Mouse (Mus musculus): ENCODE measurements at regions not wholly inside any gene's neighbourhood (a gene's known extent, or its start where the extent isn't known, plus 50 kb on each side); places are given as distances from the start of the nearest gene placed in this dataset.
A peak's percentile ranks its signal among the peaks of the same experiment; 100 is the strongest.
"Not testable (repeated sequence)": the region's sequence is repeated elsewhere in the genome, so short reads cannot be mapped to it uniquely, and the experiment has no call there.

- DNase-seq (ENCODE audit: low spot score in 2 of 2), result no peak
Measured at GRCm38 (mm10) chr13:60471602-60472001, 130.1 kb upstream of the Dapk1 start.

- DNase-seq (ENCODE audit: low spot score in 2 of 2), result no peak
Measured at GRCm38 (mm10) chr13:60476366-60476765, 125.4 kb upstream of the Dapk1 start.

GRCm38 (mm10) chr13:60478301-60478700, 123.4 kb upstream of the Dapk1 start:
- no peak for DNase-seq (ENCODE audit: low spot score in 2 of 2)

DNA sequence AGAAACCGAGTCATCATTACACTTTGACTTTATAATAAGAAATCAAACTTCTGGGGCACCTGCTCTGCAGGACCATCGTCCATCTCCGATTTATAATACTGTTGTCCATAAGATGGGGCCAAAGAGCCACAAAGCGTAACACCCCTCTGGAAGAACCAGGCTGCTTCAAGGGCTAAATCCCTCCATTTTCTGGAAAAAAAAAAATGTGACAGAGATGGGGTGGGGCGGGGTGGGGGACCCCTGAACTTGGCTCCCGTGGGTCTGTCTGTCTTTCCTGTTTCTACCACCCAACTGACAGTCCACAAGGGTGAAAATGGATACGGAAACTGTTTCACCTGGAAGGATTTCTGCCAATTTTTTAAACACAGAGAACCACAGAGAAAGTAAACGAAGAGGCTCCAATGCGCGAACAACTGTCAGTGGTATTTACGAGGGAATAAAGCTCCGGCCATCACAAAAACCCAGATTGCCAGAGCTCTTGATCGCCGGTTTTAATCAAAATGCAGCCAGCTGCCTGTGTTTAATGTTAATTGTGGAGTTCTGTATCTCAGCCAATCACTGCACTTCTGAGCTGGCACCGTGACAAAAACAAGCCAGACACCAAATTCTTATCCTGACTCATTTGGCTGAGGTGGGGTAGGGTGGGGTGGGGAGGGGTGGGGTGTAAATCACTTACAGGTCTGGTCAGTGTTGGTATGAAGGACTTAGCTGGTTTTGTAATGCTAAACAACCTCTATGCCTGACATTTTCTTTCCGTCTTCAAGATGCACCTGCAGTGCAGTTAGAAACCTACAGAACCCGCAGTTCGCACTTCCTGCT, 122.5 kb upstream of the Dapk1 start:
- DNase-seq (ENCODE audit: low spot score in 2 of 2), result peak; percentile 73 to 76

- DNase-seq (ENCODE audit: low spot score in 2 of 2), result no peak
Measured at GRCm38 (mm10) chr13:60479862-60480730, 121.7 kb upstream of the Dapk1 start.

- DNase-seq (ENCODE audit: low spot score in 2 of 2), result no peak
Measured at GRCm38 (mm10) chr13:60480731-60481431, 120.9 kb upstream of the Dapk1 start.

DNA sequence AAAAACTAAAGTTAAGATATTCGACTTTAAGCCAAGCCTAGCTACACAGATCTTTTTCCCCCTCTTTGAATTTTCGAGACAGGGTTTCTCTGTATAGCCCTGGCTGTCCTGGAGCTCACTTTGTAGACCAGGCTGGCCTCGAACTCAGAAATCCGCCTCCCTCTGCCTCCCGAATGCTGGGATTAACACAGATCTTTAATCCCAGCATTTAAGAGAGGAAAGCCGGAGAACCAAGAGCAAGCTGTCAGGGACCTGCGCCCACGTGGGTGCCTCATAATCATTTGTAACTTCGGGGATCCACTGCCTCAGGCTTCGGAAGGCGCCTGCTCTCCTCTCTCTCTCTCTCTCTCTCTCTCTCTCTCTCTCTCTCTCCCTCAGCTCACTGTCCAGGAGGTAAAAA, 120.3 kb upstream of the Dapk1 start:
- DNase-seq (ENCODE audit: low spot score in 2 of 2), result not testable (repeated sequence)

DNA sequence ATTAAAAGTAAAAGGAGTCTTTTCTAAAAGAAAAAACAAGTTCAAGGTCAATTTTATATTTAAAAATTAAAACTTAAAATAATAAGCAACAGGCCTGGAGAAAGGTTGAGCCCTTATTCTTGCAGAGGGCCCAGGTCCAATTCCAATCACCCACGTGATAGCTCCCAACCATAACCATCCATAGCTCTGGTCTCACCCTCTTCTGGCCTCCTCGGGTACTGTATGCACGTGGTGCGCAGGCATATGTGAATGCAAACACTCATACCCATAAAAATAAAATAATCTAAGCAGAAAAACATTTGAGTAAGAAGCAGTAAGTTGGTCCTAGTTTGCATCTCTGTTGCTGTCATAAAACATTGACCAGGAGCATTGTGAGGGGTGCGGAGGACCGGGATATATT, 119.8 kb upstream of the Dapk1 start:
- DNase-seq (ENCODE audit: low spot score in 2 of 2), result no peak

- DNase-seq (ENCODE audit: low spot score in 2 of 2), result no peak
Measured at GRCm38 (mm10) chr13:60486105-60486504, 115.6 kb upstream of the Dapk1 start.

DNA sequence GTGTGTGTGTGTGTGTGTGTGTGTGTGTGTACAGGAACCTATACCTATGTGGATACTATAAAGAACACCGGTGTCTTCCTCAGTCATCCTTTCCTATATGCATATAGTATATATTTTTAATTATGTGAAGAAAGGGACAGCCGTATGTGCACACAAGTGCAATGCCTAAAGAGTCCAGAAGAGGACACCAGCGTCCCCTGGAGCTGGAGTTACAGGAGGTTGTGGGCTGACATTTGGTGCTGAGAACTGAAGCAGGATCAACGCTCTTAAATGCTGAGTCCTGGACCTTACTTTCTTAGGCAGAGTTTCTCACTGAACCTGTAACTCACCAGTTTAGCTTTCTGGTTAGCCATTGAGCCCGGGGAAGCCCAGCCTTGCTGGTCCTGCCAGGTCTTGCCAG, 114.9 kb upstream of the Dapk1 start:
- DNase-seq (ENCODE audit: low spot score in 2 of 2), result no peak

- DNase-seq (ENCODE audit: low spot score in 2 of 2), result peak; percentile 60 to 66
Measured at GRCm38 (mm10) chr13:60488131-60488883, 113.4 kb upstream of the Dapk1 start.

- DNase-seq (ENCODE audit: low spot score in 2 of 2), result no peak
Measured at GRCm38 (mm10) chr13:60488884-60489265, 112.9 kb upstream of the Dapk1 start.

DNA sequence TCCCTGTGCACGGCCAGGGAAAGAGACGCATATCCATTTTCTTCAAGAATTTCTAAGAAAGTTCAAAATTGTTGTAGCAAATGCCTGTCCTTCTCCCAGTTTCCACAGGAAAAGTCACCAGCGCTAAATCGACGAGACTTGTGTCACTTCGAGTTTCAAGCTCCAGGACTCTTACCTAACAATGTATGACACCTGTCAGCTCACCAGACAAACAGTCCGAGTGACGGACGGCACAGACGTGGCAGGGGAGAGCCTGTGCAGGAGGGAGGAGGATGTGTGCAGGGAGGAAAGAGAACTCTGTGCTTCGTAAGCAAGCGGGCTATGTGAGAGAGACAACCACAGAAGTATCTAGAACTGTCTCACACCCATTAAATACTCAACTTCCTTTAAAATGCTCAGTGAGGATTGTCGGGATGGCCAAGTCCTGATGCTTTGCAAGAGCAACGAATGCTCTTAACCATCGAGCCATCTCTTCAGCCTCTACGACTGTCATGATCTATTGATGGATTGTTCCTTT, 109.7 kb upstream of the Dapk1 start:
- DNase-seq (ENCODE audit: low spot score in 2 of 2), result no peak

DNA sequence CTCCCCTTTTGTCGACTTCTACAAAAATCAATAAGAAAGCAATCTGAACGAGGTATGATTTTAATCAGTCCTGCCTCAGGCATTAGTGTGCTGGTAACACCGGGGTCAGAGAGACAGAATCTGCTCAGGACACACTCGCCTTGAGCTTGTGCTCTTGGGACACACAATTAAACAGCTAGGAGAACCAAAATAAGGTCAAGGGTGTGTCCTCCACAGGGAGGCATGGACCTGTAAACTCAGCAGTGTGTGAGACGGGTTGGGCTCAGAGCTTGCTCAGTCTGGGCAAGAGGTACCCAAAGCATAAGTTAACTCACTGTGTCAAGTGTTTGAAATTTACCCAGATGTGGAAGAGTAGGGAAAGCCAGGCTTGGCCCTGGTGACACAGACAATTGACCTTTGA, 107.9 kb upstream of the Dapk1 start:
- DNase-seq (ENCODE audit: low spot score in 2 of 2), result no peak

- no peak for DNase-seq (ENCODE audit: low spot score in 2 of 2)
Measured at GRCm38 (mm10) chr13:60497714-60498400, 103.9 kb upstream of the Dapk1 start.

DNA sequence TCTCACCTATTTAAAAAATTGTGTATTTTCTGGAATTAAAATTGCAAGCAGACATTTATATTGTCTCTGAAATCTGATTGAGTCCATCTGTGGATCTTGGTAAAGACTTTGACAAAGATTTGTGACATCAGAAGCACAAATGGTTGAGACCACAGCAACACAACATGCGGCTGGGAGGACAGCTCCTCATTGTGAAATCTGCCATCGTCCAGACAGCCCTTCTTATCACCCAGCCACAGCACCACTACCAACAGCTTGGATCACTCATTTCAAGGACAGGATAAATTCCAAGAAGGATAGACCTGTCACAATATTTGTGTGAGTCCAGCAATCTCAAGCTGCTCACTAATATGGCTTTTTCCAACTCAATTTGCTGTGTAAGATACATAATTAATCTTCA, 97.6 kb upstream of the Dapk1 start:
- DNase-seq (ENCODE audit: low spot score in 2 of 2), result no peak

DNA sequence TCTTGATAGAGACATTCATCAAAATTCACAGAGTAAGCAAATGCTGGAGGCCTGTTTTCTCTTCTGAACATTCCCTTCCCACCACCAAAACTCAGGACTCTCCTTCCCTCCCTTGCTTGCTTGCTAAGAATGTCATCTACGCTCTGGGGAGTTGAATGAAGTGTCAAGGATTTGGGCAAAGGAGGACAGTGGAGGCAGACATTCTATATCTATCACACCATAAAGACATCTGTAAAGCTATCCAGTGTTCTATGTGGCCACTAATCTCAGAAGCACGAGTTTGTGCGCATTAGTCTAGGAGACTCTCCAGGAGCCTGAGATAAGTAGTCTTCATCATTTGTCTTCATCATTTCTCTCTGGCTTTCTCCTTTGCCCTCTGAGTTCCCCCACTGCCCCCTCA, 94.1 kb upstream of the Dapk1 start:
- DNase-seq (ENCODE audit: low spot score in 2 of 2), result no peak

- DNase-seq (ENCODE audit: low spot score in 2 of 2), result no peak
Measured at GRCm38 (mm10) chr13:60508054-60508453, 93.7 kb upstream of the Dapk1 start.

GRCm38 (mm10) chr13:60508856-60509255, 92.9 kb upstream of the Dapk1 start:
- no peak for DNase-seq (ENCODE audit: low spot score in 2 of 2)

DNA sequence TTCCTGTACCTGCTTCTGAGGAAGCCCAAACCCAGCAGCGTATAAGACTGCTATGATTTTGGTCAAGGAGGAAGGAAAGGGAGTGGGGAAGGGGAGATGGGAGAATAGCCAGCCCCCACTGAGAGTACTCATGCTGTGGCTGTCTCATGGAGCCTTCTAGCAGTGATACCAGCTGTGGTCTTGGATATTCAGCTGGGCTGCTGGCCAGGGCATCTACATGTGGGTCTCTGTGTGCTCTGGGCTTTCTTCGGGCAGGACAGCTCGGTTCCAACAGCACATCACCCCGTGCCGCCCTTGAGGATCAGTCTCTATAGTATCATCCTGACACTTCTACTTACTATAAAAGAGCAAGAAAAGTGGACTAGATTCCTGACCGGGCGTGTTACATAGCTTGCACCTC, 90.6 kb upstream of the Dapk1 start:
- no peak for DNase-seq (ENCODE audit: low spot score in 2 of 2)

- no peak for DNase-seq (ENCODE audit: low spot score in 2 of 2)
Measured at GRCm38 (mm10) chr13:60511628-60512027, 90.1 kb upstream of the Dapk1 start.
